Mouse (Mus musculus): ENCODE measurements at regions not wholly inside any gene's neighbourhood (a gene's known extent, or its start where the extent isn't known, plus 50 kb on each side); places are given as distances from the start of the nearest gene placed in this dataset.

- Histone ChIP-seq H3K27me3 (ENCODE audit: insufficient read depth, poor library complexity, severe bottlenecking) (no peaks in the 10 kb centered on the region), H3K4me1 (replicated peaks) (peaks cover 25% of the 10 kb centered on the region), H3K27ac (no peak overlapping the region), H3K4me3 (no peak overlapping the region), H3K9me3 (no peaks in the 10 kb centered on the region), H3K36me3 (no peaks in the 10 kb centered on the region)
- 59% methylated on average over 4 of the region's 4 CpGs for WGBS
- DNase-seq (ENCODE audit: low spot score), result peak; percentile 2
Observed at GRCm38 (mm10) chr12:52390242-52390641, 113.5 kb upstream of the Arhgap5 start.

GRCm38 (mm10) chr12:52392636-52393035 lies 111.1 kb upstream of the Arhgap5 start:
- Histone ChIP-seq H3K4me3 (no peak overlapping the region), H3K36me3 (no peaks in the 10 kb centered on the region), H3K27me3 (ENCODE audit: insufficient read depth, poor library complexity, severe bottlenecking) (no peaks in the 10 kb centered on the region), H3K9me3 (no peaks in the 10 kb centered on the region), H3K4me1 (replicated peaks) (peaks cover 35% of the 10 kb centered on the region), H3K27ac (no peak overlapping the region)
- DNase-seq (ENCODE audit: low spot score), result peak; percentile 1
- 77% methylated on average over 4 of the region's 4 CpGs for WGBS

- Histone ChIP-seq H3K36me3 (no peaks in the 10 kb centered on the region), H3K27me3 (ENCODE audit: insufficient read depth, poor library complexity, severe bottlenecking) (no peaks in the 10 kb centered on the region), H3K4me1 (replicated peaks) (peaks cover 43% of the 10 kb centered on the region), H3K4me3 (no peak overlapping the region), H3K27ac (peak overlapping the region; percentile 17; the same call in 1 of the 2 replicates), H3K9me3 (no peaks in the 10 kb centered on the region)
- peak; percentile 4 for DNase-seq (ENCODE audit: low spot score)
- WGBS, result 82% methylated on average over 15 of the region's 15 CpGs
Observed at GRCm38 (mm10) chr12:52393981-52394718, 109.6 kb upstream of the Arhgap5 start.

GRCm38 (mm10) chr12:52394719-52395062 lies 109.1 kb upstream of the Arhgap5 start:
- Histone ChIP-seq H3K27ac (peak overlapping the region; percentile 17; the same call in 1 of the 2 replicates), H3K9me3 (no peaks in the 10 kb centered on the region), H3K4me1 (replicated peaks) (peaks cover 39% of the 10 kb centered on the region), H3K27me3 (ENCODE audit: insufficient read depth, poor library complexity, severe bottlenecking) (no peaks in the 10 kb centered on the region), H3K4me3 (no peak overlapping the region), H3K36me3 (no peaks in the 10 kb centered on the region)
- 90% methylated on average over 3 of the region's 3 CpGs for whole genome bisulfite sequencing
- no peak for DNase-seq (ENCODE audit: low spot score)

- Histone ChIP-seq H3K9me3 (no peaks in the 10 kb centered on the region), H3K4me3 (no peak overlapping the region), H3K36me3 (no peaks in the 10 kb centered on the region), H3K27me3 (ENCODE audit: insufficient read depth, poor library complexity, severe bottlenecking) (no peaks in the 10 kb centered on the region), H3K27ac (no peak overlapping the region), H3K4me1 (replicated peaks) (peaks cover 35% of the 10 kb centered on the region)
- no peak for DNase-seq (ENCODE audit: low spot score)
- 49% methylated on average over 4 of the region's 4 CpGs for WGBS
Observed at GRCm38 (mm10) chr12:52395111-52395510, 108.7 kb upstream of the Arhgap5 start.

- DNase-seq (ENCODE audit: low spot score), result no peak
- peak overlapping the region; percentile 14 for H3K27ac ChIP-seq
- H3K36me3 ChIP-seq, result no peaks in the 10 kb centered on the region
- WGBS, result 54% methylated on average over 14 of the region's 14 CpGs
- no peaks in the 10 kb centered on the region for H3K27me3 ChIP-seq (ENCODE audit: insufficient read depth, poor library complexity, severe bottlenecking)
- H3K4me3 ChIP-seq, result no peak overlapping the region
- H3K4me1 ChIP-seq (replicated peaks), result peaks cover 31% of the 10 kb centered on the region
- no peaks in the 10 kb centered on the region for H3K9me3 ChIP-seq
Observed at GRCm38 (mm10) chr12:52396178-52396841, 107.5 kb upstream of the Arhgap5 start.

- Histone ChIP-seq H3K27me3 (ENCODE audit: insufficient read depth, poor library complexity, severe bottlenecking) (no peaks in the 10 kb centered on the region), H3K4me3 (no peak overlapping the region), H3K27ac (no peak overlapping the region), H3K4me1 (replicated peaks) (peaks cover 31% of the 10 kb centered on the region), H3K36me3 (no peaks in the 10 kb centered on the region), H3K9me3 (no peaks in the 10 kb centered on the region)
- WGBS, result 65% methylated on average over 2 of the region's 2 CpGs
- DNase-seq (ENCODE audit: low spot score), result peak; percentile 2
Observed at GRCm38 (mm10) chr12:52397718-52398510, 105.9 kb upstream of the Arhgap5 start.

- no peak overlapping the region for H3K27ac ChIP-seq
- 89% methylated on average over 6 of the region's 6 CpGs for WGBS
- H3K4me3 ChIP-seq, result no peak overlapping the region
- DNase-seq (ENCODE audit: low spot score), result no peak
- H3K4me1 ChIP-seq (replicated peaks), result peaks cover 31% of the 10 kb centered on the region
- H3K36me3 ChIP-seq, result no peaks in the 10 kb centered on the region
- no peaks in the 10 kb centered on the region for H3K9me3 ChIP-seq
- no peaks in the 10 kb centered on the region for H3K27me3 ChIP-seq (ENCODE audit: insufficient read depth, poor library complexity, severe bottlenecking)
Observed at GRCm38 (mm10) chr12:52398511-52398975, 105.2 kb upstream of the Arhgap5 start.

GRCm38 (mm10) chr12:52400099-52400498 lies 103.7 kb upstream of the Arhgap5 start:
- Histone ChIP-seq H3K27ac (no peak overlapping the region), H3K36me3 (no peaks in the 10 kb centered on the region), H3K4me1 (replicated peaks) (peaks cover 27% of the 10 kb centered on the region), H3K4me3 (no peak overlapping the region), H3K9me3 (no peaks in the 10 kb centered on the region), H3K27me3 (ENCODE audit: insufficient read depth, poor library complexity, severe bottlenecking) (no peaks in the 10 kb centered on the region)
- DNase-seq (ENCODE audit: low spot score), result no peak
- 85% methylated on average over 3 of the region's 3 CpGs for WGBS

- Histone ChIP-seq H3K9me3 (no peaks in the 10 kb centered on the region), H3K36me3 (no peaks in the 10 kb centered on the region), H3K4me1 (replicated peaks) (peaks cover 8% of the 10 kb centered on the region; the same call in 1 of the 2 replicates), H3K4me3 (no peak overlapping the region), H3K27me3 (ENCODE audit: insufficient read depth, poor library complexity, severe bottlenecking) (no peaks in the 10 kb centered on the region), H3K27ac (no peak overlapping the region)
- 95% methylated on average over 4 of the region's 4 CpGs for WGBS
- DNase-seq (ENCODE audit: low spot score), result no peak
Observed at GRCm38 (mm10) chr12:52402711-52403110, 101.1 kb upstream of the Arhgap5 start.

GRCm38 (mm10) chr12:52406386-52406785 lies 97.4 kb upstream of the Arhgap5 start:
- WGBS, result 74% methylated on average over 6 of the region's 6 CpGs
- H3K4me3 ChIP-seq, result no peak overlapping the region
- no peak overlapping the region for H3K27ac ChIP-seq
- H3K4me1 ChIP-seq (replicated peaks), result no peaks in the 10 kb centered on the region
- DNase-seq (ENCODE audit: low spot score), result no peak
- no peaks in the 10 kb centered on the region for H3K36me3 ChIP-seq
- no peaks in the 10 kb centered on the region for H3K27me3 ChIP-seq (ENCODE audit: insufficient read depth, poor library complexity, severe bottlenecking)
- H3K9me3 ChIP-seq, result no peaks in the 10 kb centered on the region

GRCm38 (mm10) chr12:52408307-52408895 lies 95.4 kb upstream of the Arhgap5 start:
- no peak for DNase-seq (ENCODE audit: low spot score)
- 90% methylated on average over 8 of the region's 8 CpGs for WGBS

More at GRCm38 (mm10) chr12:52408307-52408895, 95.4 kb upstream of the Arhgap5 start:
- Histone ChIP-seq H3K27ac (no peak overlapping the region), H3K36me3 (no peaks in the 10 kb centered on the region), H3K9me3 (no peaks in the 10 kb centered on the region), H3K4me1 (replicated peaks) (peaks cover 14% of the 10 kb centered on the region), H3K4me3 (no peak overlapping the region), H3K27me3 (ENCODE audit: insufficient read depth, poor library complexity, severe bottlenecking) (no peaks in the 10 kb centered on the region)
